Mouse (Mus musculus) urinary bladder, postnatal 36 days (tissue): Measurements from ENCODE around the gene Negr1.

ENCODE experiments used
- DNase-seq, 2 experiments: peaks; one replicate each; pipeline ENCODE4 v3.0.0; 2022; ENCODE audit warnings: low spot score in 2 of 2, mixed read lengths in 1 of 2

The Negr1 gene

DNA sequence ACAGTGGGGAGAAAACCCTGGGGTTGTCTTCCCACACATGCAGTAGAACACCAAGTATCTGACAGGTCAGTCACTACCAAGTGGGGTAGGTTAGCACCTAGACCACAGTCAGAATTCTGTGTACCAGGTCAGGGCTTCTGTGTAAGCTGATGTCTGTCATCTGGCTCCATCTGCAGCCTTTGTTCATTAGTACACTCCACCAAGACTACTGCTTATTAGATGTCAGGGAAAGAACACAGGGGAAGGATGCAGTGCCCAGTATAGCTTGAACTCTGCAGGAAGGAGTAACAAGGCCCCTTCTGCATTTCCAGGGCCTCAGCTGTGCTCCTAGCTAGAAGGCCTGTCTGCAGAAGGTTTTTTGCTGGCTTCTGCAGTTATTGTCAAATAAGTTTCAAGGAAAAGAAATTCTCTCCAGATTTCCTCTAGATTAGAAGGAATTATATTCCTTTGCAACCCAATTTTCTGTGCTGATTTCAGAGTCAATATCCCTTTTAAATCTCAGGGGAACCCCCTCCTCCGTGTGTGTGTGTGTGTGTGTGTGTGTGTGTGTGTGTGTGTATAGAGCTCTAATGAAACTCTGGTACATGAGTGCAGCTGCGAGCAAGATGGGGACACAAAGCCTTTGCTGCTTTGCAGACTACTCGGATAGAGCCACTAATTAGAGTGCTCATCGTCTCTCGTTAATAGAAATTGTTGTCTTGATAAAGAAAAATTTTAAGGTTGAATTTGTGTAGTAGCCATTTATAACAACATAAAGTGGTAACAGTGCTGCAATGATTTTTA lies 654.5 kb downstream of the Negr1 start:
- no peak for DNase-seq

DNA sequence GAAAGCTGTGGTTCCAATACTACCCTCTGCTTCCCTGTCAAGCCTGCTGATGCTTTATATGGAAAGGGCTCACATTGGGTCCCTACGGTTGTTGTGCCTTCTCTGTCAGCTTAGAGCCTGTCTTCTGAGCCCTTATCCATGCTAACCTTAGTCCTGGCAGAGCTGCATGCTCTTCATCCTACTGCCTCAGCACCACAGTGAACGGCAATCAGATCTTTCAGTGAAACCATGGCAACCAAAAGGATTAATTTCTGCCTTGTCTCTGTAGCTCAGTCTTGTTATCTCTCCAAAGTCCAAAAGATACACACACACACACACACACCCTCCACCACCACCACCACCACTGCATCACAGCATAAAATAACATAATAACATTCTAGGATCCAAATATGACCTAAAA lies 656.2 kb downstream of the Negr1 start:
- DNase-seq, result no peak

DNA sequence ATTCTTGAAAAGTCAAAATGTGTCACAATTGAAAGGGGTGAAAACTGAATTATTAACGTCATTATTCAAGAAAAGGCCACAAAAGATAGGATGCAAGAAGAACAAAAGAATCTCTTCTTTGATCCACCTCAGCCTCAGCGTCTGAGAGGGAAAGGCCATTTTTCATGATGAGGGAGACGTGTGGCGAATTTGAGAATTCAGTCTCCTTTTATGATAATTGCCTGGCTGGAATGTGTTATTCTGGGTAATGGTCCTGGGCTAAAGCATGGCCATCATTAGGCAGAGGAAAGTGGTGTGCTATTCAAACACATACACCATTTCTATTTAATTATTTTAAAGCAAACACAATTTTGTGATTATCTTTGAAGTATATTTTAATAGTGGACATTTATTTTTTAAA lies 663.3 kb downstream of the Negr1 start:
- DNase-seq, result no peak

DNA sequence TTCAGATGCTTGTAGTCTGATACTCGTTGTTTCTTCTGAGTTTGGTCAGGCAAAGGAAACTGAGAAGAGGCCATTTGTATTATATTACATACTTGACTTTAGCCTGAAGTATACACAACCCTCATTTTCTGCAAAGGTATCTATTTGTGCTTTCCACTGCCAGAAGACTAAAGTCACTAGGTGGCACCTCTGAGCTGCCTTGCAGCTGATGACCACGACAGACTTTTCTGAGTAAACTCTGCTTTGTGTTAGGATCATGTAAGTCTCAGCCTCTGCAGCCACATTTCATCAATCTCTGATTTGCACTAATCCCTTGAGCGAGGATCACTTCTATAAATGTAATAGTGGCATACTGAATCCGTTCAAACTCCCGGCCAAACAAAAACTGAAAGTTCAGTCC lies 671.1 kb downstream of the Negr1 start:
- peak; percentile 6 to 8 for DNase-seq

DNA sequence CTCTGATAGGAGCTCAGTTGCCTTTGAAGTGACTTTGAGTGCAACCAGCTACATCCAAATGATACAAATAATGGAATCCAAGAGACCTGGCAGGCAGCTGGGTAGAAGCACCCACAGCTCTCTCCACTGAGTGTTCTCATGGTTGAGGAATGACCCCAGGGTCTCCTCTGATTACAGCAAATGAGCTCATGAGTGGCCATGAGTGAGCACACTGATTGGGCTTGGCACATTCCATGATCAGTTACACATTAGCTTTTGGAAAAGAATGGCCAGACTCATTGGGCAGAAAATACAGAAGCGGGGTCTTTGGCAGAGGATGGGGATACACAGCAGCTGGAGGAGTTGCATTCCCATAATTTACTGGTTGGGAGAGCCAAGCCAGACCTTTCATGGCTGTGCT lies 678.6 kb downstream of the Negr1 start:
- DNase-seq, result no peak

DNA sequence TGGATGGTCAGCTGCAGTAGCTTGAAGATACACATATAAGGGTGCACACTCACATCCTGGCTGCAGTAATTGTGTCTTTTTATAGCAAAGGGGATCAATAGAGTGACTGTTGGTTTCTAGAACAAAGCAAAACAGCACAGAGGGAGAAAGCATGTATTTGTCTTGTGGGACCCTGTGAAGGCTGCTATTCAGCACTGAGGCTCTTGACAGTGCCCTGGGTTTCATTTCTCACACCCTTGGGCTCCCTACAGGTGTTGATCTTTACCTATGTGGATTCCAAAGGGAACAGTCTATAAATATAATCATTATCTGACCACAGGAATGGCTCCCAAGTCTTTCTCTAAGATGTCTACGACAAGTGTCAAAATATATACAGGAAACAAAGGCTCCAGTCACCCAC lies 693.9 kb downstream of the Negr1 start:
- DNase-seq, result no peak

GRCm38 (mm10) chr3:157255863-157256262 lies 694.3 kb downstream of the Negr1 start:
- DNase-seq, result no peak

DNA sequence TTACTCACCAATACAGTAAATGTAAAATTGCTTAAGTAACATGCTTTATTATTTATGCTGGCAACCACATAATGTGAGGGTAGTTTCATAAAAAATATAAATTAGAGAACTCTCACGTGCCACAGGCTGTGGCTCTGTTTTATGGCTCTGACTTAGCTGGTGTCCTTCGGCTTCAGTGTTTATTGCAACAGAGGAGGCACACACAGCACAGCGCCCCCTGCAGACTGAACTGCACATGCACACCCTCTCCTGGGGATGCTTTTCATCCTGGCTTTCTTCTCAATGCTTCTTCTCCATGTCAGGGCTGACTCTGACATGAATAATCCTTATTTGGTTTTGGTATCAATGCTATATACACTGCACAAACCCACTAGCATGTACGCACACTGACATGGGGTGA lies 707.1 kb downstream of the Negr1 start:
- DNase-seq, result no peak

- DNase-seq, result no peak
Measured at GRCm38 (mm10) chr3:157272379-157272778, 710.8 kb downstream of the Negr1 start.

DNA sequence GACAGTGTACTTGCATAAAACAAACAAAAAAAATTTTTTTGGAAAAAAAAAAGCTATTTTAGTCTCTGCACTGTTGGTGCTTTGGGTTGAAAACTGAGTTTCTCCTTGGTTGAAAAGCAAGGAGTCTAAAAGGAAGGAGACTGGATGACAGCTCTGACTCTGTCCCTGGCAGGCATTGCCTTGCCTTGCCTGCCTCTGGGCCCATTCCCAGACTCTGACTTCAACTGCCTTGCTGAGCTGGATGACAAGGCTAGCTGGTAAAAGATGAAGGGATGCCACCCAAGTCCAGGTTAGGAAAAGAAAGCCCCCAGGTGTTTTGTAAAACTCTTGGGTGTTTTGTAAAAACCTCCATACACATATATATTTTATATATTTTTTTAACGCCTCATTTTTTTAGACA lies 712.5 kb downstream of the Negr1 start:
- no peak for DNase-seq

DNA sequence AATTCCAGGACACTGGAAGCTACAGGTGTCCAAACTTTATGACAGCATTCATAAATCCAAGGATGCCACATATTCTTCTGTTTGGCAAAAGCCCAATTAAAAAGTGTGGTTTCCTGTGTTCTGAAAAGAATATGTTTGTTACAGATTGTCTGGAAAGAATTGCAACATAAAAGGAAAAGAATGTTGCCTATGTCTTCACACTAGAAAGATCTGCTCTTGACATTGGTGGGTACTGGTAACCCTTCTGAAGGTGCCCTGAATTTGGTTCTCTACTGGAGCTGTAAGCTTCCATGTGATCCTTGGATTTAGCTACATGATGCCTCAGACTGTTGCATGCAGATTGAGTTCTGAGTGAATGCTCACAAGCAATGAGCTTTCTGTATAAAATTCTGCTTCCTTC lies 718.1 kb downstream of the Negr1 start:
- no peak for DNase-seq

DNA sequence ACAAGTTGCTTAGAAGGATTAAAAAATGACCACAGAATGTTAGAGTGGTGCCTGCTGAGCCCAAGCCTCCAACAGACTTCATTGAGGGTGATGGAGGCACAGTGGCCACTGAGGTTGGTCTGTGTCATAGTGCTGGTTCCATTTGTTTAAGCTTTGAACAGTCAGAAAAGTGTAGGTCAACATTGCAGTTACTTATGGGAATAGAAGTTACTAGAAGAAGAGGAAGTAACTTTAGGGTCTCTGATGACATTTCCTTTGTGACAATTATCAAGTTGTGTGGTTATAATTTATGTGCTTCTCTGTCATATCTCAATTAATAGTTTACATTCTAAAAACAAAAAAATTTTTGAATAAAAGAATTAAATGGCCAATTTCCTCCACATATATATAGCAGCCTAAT lies 719.7 kb downstream of the Negr1 start:
- no peak for DNase-seq

DNA sequence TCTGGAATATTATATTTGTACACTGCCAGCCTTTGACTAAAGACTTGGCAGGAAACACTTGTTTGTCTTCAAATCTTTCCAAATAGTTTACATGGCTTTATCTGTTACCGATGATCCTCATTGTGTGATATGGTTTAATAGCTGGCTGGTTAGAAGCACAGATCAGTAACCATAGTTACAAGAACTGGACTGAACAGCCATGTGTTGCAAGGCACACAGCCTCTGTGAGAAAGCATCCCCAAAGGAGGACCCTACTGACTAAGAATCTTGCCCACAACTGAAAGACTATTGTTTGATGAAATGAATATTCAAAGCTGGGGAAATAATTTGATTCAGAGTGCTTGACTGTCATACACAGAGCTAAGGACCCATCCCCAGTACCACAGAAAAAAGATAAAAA lies 729.7 kb downstream of the Negr1 start:
- DNase-seq, result no peak

GRCm38 (mm10) chr3:157297216-157297615 lies 735.6 kb downstream of the Negr1 start:
- DNase-seq, result no peak

DNA sequence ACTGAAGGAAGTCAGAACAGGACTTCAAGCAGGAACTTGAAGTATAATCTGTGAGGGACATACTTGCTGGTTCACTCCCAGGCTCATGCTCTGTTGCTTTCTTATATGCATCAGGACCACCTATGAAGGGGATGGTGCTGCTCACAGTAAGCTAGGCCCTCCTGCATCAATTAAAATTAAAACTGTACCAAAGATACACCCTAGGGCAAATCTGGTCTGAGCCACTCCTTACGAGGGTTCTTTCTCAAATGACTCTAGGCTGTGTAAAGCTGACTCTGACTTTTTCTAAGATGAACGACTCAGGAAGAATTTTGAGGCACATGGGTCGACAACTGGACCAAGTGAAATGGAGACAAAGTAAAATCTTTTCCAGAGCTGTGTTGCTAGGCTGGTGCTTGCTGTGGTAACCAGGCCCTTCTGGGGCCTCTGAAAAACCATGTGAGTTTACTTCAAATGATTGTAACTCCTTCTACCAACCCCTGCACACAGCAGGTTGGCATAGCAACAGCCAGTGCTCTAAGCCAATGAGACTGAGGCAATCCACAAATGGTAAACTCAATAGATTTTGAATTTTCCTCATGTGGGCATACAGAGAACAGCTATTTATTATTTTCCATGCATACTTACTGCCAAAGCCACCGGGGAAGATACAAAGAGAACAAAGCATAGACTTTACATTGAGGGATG lies 742.0 kb downstream of the Negr1 start:
- DNase-seq, result no peak

DNA sequence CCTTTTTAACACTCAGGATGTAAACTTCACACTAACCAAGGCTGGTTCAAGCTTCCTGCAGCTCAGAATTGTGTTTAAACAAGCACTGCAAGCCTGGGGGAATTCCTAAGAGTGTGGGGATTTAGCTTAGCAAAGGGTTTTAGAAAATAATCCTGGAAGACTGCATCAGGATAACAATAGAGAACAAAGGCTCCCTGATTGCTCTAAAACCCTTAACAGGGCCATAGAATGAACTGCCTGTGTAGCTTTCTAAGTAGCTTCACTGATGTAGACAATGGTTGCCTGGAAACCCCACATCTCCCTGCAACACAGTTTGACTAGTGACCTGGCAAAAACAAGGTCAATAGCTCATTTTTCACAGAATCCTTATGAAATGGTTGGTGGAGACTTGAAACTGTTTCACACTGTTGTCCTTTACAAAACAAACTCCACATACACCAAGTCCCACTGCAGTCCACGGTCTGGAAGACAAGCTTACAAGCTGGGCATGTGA lies 759.5 kb downstream of the Negr1 start:
- DNase-seq, result no peak

GRCm38 (mm10) chr3:157321834-157322233 lies 760.2 kb downstream of the Negr1 start:
- no peak for DNase-seq

DNA sequence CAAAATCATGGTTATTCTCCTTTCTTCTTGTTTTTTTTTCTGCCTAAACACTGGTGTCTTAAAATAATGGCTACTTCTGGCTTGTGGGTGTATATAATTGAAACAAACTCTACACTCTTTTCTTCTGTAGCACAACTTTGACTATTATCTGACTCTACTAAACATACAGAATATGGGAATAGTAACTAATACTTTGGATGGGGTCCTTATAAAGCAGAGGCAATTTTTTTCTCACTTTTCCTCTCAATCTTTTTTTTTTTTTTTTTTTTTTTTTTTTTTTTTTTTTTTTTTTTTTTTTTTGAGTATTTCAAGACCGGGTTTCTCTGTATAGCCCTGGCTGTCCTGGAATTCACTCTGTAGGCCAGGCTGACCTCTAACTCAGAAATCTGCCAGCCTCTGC lies 772.6 kb downstream of the Negr1 start:
- no peak for DNase-seq

GRCm38 (mm10) chr3:157349480-157349879 lies 787.9 kb downstream of the Negr1 start:
- DNase-seq, result no peak

DNA sequence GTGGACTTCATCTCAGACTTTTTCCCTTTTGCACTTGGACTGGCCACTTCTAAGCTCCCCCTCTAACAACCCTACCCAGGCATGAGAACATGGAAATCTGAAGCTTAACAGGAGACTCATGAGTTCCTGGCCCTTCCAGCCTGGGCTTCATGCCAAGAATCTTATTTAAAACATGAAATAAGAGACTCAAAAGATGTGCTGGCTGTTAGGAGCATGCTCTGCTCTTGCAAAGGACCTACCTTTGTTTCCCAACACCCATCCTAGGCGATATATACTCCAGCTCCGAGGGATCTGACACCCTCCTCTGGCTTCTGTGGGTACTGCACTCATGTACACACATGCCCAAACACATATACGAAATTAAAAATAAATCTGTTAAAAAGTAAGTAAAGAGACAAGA lies 797.3 kb downstream of the Negr1 start:
- DNase-seq, result no peak

DNA sequence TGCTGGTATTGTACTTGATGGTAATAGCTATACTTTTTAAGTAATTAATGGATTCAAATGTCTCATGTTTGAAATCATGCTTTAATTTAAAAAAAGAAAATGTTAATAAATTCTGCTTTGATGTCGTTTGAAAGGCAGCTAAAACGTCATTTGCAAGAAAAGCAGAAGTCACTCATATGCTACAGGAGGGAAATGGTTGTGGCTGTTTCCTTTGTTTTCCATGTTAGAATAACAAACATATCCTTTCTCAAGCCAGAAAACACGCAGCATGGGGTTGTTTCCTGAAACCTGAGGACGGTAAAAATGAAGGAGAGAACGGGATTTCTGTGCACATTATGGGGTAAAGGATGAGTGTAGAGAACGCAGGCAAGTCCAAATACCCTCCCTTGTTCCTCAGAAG lies 798.2 kb downstream of the Negr1 start:
- no peak for DNase-seq
